Mouse (Mus musculus): ENCODE results near the gene Eif3i.

DNA sequence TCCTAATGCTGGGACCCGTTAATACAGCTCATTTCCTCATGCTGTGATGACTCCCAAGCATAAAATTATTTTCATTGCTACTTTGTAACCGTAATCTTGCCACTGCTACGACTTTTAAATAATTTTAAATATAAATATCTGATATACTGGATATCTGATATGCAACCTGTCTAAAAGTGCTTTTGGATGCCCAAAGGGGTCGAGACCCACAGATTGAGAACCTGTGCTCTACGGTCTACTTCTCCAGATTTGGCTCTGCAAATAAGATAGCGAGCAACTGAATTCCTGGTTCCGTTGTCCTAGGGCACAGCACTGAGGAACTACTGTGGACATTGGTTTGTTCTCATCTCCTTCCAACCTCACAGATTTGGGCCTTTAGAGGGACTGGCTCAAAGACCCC lies 22.8 kb downstream of the Eif3i start:
- TF ChIP-seq CTCF (conservative IDR thresholded peaks at IDR 0.05; ENCODE audit: low read length), result no peak
- TF ChIP-seq POU5F1 (IDR thresholded peaks at IDR 0.05; ENCODE audit: borderline replicate concordance, low read length), result no peak
- TF ChIP-seq NANOG (IDR thresholded peaks at IDR 0.05; ENCODE audit: borderline replicate concordance, low read length), result no peak
